Mouse (Mus musculus) heart, adult 2 months (tissue): ENCODE data around the gene Paox.

Source experiments
- CTCF ChIP-seq: fragments of 200-600 bp; IDR thresholded peaks from 2 replicates; pipeline ENCODE4 v1.8.1; 2022; ENCODE audit warnings: antibody characterized with exemption, mild to moderate bottlenecking, moderate library complexity
- POLR2A ChIP-seq: fragments of 200-500 bp; IDR thresholded peaks from 2 replicates; pipeline ENCODE4 v1.6.1; 2011; ENCODE audit warnings: mild to moderate bottlenecking, low read depth, low read length, control low read depth; ENCODE audit not compliant: insufficient read depth

- TF ChIP-seq POLR2A, result no peak
- no peak for TF ChIP-seq CTCF
These were observed 3.7 kb upstream of the Paox start for GRCm38 (mm10) chr7:140111943-140112342.
